Mouse (Mus musculus) spleen, adult 12 weeks (tissue): ENCODE measurements around the gene Mau2.

ENCODE experiments used
- DNase-seq: peaks from one replicate; pipeline ENCODE4 v3.0.0; 2022; ENCODE audit warnings: low spot score

Mau2 gene

GRCm38 (mm10) chr8:69973442-69974161 is 68.9 kb downstream of the Mau2 start:
- DNase-seq: peak; percentile 15

- no peak for DNase-seq
These were observed 69.5 kb downstream of the Mau2 start for GRCm38 (mm10) chr8:69973063-69973441.

GRCm38 (mm10) chr8:69970880-69971279 is 71.7 kb downstream of the Mau2 start:
- no peak for DNase-seq

GRCm38 (mm10) chr8:69967291-69967933 is 75.1 kb downstream of the Mau2 start:
- no peak for DNase-seq
